Mouse (Mus musculus) neural tube, embryonic 11.5 days (tissue): ENCODE measurements around the gene Naa11. TPM values are rescaled to one million over a fixed set of nuclear protein-coding genes. Genes with fewer than 3 reads are reported as not detected.

ENCODE experiments used
- polyA plus RNA-seq: library from polyadenylated mRNA; unstranded; fragments of >200 nt; fragmentation: Nextera tagmentation; extraction: Ambion mirVana; gene quantifications from 2 replicates; pipeline ENCODE4 v1.2.1, GENCODE M21; 2014

Gene Naa11
- polyA plus RNA-seq, 1 experiment from 2014 or later = not detected

Other genes with a start within 250 kb of the Naa11 start
- gene Gk2, start 64.6 kb upstream of the Naa11 start, polyA plus RNA-seq = not detected in 2 replicates